Mouse (Mus musculus) kidney, embryonic 14.5 days (tissue): ENCODE results near the gene Sema4d. TPM values are rescaled to one million over a fixed set of nuclear protein-coding genes. Genes with fewer than 3 reads are reported as not detected.

ENCODE experiments used
- ATAC-seq: fragments of 200-750 bp; cut with Nextera tagmentation; 2 replicates; pipeline ENCODE4 v1.8.0; 2017; ENCODE audit warnings: moderate number of reproducible peaks, mild to moderate bottlenecking, moderate TSS enrichment, moderate library complexity; ENCODE audit not compliant: low FRiP score, low TSS enrichment
- H3K27ac ChIP-seq: fragments of 300-500 bp; sonication (generic); 2 replicates; pipeline ENCODE4 v1.5.1; 2014; ENCODE audit warnings: low read depth, mild to moderate bottlenecking, low read length, moderate library complexity, mixed read lengths
- H3K27me3 ChIP-seq: fragments of 300-500 bp; sonication (generic); 2 replicates; pipeline ENCODE4 v1.6.1; 2014; ENCODE audit warnings: mild to moderate bottlenecking, low read length; ENCODE audit not compliant: control insufficient read depth, insufficient read depth
- H3K36me3 ChIP-seq: fragments of 300-500 bp; sonication (generic); 2 replicates; pipeline ENCODE4 v1.6.1; 2014; ENCODE audit warnings: low read length, mixed read lengths; ENCODE audit not compliant: control insufficient read depth, insufficient read depth
- H3K4me1 ChIP-seq: fragments of 300-500 bp; sonication (generic); 2 replicates; pipeline ENCODE4 v1.6.1; 2014; ENCODE audit warnings: low read length, mixed read lengths; ENCODE audit not compliant: control insufficient read depth, insufficient read depth
- H3K4me2 ChIP-seq: fragments of 300-500 bp; sonication (generic); replicated peaks from 2 replicates; pipeline ENCODE4 v1.6.1; 2014; ENCODE audit warnings: low read depth, mild to moderate bottlenecking, low read length
- H3K4me3 ChIP-seq: fragments of 300-500 bp; sonication (generic); 2 replicates; pipeline ENCODE4 v1.5.1; 2014; ENCODE audit warnings: mild to moderate bottlenecking, low read length
- H3K9ac ChIP-seq: fragments of 300-500 bp; sonication (generic); 2 replicates; pipeline ENCODE4 v1.6.1; 2014; ENCODE audit warnings: low read depth, mild to moderate bottlenecking, low read length, moderate library complexity
- H3K9me3 ChIP-seq: fragments of 300-500 bp; sonication (generic); 2 replicates; pipeline ENCODE4 v1.6.1; 2016; ENCODE audit warnings: low read length; ENCODE audit not compliant: control insufficient read depth
- WGBS: fragments of 180-500 bp; shearing (Covaris S2); extraction: QIAGEN DNeasy Blood & Tissue Kit; methylation state at CpG from one replicate; pipeline ENCODE4 v1.1.7; 2014; 5-methylcytosine and 5-hydroxymethylcytosine counted together
- polyA plus RNA-seq: library from polyadenylated mRNA; unstranded; fragments of >200 nt; fragmentation: Nextera tagmentation; extraction: Ambion mirVana; gene quantifications from 2 replicates; pipeline ENCODE4 v1.2.1, GENCODE M21; 2014

The Sema4d gene
- polyA plus RNA-seq, 1 experiment from 2014 or later: 20.2 TPM

DNA sequence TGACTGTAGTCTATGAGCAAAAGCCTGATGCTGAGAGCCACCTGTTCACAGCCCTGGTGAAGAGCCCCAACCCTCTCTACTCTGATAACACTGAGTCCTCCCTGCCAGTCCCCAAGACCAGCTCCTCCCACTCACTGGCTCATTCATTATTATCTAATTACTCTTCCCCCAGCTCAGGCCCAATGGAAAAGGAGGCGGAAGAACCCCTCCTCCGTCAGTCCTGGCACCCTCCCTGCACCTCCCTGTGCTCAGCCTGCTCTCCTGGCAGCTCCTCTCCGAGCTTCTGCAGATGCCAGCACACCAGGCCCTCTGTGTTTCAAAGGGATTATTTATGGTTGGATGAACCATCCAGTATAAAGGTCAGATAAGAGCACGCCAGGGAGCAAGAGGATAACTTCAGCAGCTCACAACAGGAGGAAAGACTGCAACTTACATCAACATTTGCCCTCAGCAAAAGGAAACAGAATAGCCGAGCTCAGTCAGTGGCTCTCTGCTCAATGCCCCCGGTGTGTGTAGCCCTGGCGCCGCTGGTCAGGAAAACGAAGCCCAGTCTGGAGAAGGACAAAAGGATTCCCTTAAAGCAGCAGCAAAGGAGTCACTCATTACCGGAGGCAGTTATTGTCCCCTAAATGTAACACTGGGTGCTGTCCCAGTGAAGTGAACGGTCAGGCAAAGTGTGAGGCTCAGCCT lies 16.4 kb downstream of the Sema4d start:
- 0 out of 2 replicates have a peak overlapping the region, but pooled peaks have one; percentile 2 for H3K27ac ChIP-seq
- no peaks in the 10 kb centered on the region for H3K9me3 ChIP-seq
- H3K4me2 ChIP-seq: no peak overlapping the region
- peak; percentile 84 for ATAC-seq
- H3K4me1 ChIP-seq: peaks cover 27% of the 10 kb centered on the region
- H3K4me3 ChIP-seq: no peak overlapping the region
- H3K9ac ChIP-seq: no peak overlapping the region
- no peaks in the 10 kb centered on the region for H3K27me3 ChIP-seq
- H3K36me3 ChIP-seq: no peaks in the 10 kb centered on the region
- 26% methylated on average over 11 of the region's 11 CpGs for WGBS

GRCm38 (mm10) chr13:51776160-51776737 lies 17.3 kb downstream of the Sema4d start:
- ATAC-seq: no peak
- H3K9me3 ChIP-seq: no peaks in the 10 kb centered on the region
- no peak overlapping the region for H3K27ac ChIP-seq
- 88% methylated on average over 6 of the region's 6 CpGs for WGBS
- no peaks in the 10 kb centered on the region for H3K27me3 ChIP-seq
- H3K4me3 ChIP-seq: no peak overlapping the region
- no peak overlapping the region for H3K4me2 ChIP-seq
- no peaks in the 10 kb centered on the region for H3K36me3 ChIP-seq
- H3K9ac ChIP-seq: no peak overlapping the region
- peaks cover 27% of the 10 kb centered on the region for H3K4me1 ChIP-seq

GRCm38 (mm10) chr13:51771802-51772206 lies 21.7 kb downstream of the Sema4d start:
- H3K9ac ChIP-seq: no peak overlapping the region
- H3K9me3 ChIP-seq: no peaks in the 10 kb centered on the region
- WGBS: 77% methylated on average over 10 of the region's 10 CpGs
- ATAC-seq: no peak
- peaks cover 7% of the 10 kb centered on the region for H3K4me1 ChIP-seq
- H3K27ac ChIP-seq: no peak overlapping the region
- H3K36me3 ChIP-seq: no peaks in the 10 kb centered on the region
- no peak overlapping the region for H3K4me2 ChIP-seq
- H3K27me3 ChIP-seq: no peaks in the 10 kb centered on the region
- no peak overlapping the region for H3K4me3 ChIP-seq

DNA sequence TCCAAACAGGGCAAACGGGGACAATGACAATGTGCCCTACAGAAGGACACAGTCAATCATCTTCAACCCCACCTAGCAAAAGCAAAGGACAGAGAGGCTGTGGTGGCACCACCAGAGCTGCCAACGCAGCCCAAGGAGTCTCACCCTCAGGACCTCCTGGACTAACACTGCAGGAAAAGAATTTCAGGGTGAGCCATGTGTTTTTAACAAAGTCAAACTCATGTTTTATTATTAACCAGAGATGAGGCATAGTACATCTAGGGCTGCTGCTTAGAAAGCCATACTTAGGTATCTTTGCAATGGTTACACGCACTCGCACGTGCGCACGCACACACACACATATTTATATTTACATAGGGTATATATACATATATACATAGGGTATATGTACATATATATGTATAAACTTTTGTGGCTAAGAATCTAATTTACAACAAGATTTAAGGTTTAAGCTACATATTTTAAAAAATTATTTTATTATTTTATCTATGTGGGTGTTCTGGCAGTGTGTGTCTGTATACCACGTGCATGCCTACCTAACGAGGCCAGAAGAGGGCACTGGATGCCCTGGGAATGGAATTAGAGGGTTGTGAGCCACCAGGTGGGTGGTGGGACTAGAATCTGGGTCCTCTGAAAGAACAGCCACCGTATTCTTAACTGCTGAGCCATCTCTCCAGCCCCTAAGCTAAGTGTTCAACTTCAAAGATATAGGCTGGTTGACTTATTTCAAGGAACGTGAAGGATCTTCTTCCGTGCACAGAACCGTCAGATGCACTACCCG lies 22.7 kb downstream of the Sema4d start:
- H3K4me2 ChIP-seq: no peak overlapping the region
- no peaks in the 10 kb centered on the region for H3K9me3 ChIP-seq
- no peak for ATAC-seq
- no peak overlapping the region for H3K9ac ChIP-seq
- 92% methylated on average over 14 of the region's 14 CpGs for WGBS
- no peak overlapping the region for H3K4me3 ChIP-seq
- H3K27ac ChIP-seq: no peak overlapping the region
- H3K36me3 ChIP-seq: no peaks in the 10 kb centered on the region
- peaks cover 7% of the 10 kb centered on the region for H3K4me1 ChIP-seq
- no peaks in the 10 kb centered on the region for H3K27me3 ChIP-seq

- H3K4me2 ChIP-seq: no peak overlapping the region
- peak overlapping the region; percentile 59; the same call in 1 of the 2 replicates for H3K27ac ChIP-seq
- no peaks in the 10 kb centered on the region for H3K36me3 ChIP-seq
- H3K4me1 ChIP-seq: peaks cover 7% of the 10 kb centered on the region
- no peaks in the 10 kb centered on the region for H3K9me3 ChIP-seq
- H3K4me3 ChIP-seq: no peak overlapping the region
- H3K9ac ChIP-seq: no peak overlapping the region
- WGBS: 60% methylated on average over 14 of the region's 14 CpGs
- no peaks in the 10 kb centered on the region for H3K27me3 ChIP-seq
- ATAC-seq: peak; percentile 63
Measured at GRCm38 (mm10) chr13:51767991-51768761, 25.4 kb downstream of the Sema4d start.

DNA sequence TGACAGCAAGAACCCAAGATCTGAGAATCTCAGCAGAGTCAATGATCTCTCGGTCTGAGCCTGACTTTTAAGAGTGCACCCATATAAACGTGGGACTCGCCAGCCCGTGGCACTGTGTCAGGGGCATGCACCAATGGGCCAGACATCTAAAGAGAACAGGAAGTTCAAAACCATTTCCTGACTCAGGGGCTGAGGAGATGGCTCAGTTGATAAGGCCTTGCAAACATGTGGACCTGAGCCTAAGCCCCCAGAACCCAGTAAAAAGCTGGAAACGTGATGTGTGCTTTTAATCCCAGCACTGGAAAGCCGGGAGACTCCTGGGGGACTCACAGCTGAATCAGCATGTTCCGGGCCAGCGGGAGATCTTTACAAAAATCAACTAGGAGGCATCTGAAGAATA lies 26.0 kb downstream of the Sema4d start:
- Histone ChIP-seq H3K4me3 (no peak overlapping the region), H3K9me3 (no peaks in the 10 kb centered on the region), H3K27me3 (no peaks in the 10 kb centered on the region), H3K4me2 (no peak overlapping the region), H3K36me3 (no peaks in the 10 kb centered on the region), H3K4me1 (peaks cover 7% of the 10 kb centered on the region), H3K9ac (no peak overlapping the region), H3K27ac (no peak overlapping the region; the same call in 1 of the 2 replicates)
- WGBS: 54% methylated on average over 8 of the region's 8 CpGs
- no peak for ATAC-seq

DNA sequence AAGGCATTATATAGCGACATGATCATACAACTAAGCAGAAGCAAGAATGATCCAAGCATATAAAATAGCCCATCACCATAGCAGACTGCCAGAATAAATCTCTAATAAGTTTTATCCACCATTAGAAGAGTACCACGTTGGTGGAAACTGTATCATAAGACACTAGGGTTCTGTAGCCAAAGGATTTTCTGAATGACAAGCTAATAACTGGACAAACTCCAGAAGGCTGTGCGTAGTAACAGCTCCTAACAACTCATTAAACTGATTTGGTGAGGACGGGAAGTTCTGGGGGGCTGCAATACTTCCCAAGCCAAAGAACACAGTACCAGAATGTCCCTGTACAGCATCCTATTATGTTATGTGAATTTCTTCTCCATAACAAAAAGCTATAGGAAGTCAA lies 26.8 kb downstream of the Sema4d start:
- WGBS: 84% methylated on average over 4 of the region's 4 CpGs

DNA sequence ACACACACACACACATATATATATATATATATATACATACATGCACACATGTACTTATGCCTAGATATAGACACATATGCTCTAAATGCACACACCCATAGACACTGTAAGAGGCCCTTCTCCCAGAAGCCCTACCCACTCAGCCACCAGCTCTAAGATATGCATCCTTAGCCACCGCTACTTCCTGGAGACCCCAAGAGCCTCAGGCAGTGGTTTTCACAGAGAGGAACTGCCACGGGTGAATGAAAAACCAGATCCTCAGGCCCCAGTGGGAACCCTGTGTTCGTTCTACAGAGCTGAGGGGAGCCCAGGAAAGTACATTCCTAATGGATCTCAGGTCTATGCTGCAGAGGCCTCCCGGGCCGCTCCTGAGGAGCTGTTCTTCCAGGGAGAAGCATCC lies 28.2 kb downstream of the Sema4d start:
- ATAC-seq: no peak
- WGBS: 62% methylated on average over 5 of the region's 5 CpGs
- Histone ChIP-seq H3K4me1 (peaks cover 7% of the 10 kb centered on the region), H3K36me3 (no peaks in the 10 kb centered on the region), H3K9ac (no peak overlapping the region), H3K27ac (no peak overlapping the region), H3K4me2 (no peak overlapping the region), H3K9me3 (no peaks in the 10 kb centered on the region), H3K4me3 (no peak overlapping the region), H3K27me3 (no peaks in the 10 kb centered on the region)

More for the DNA sequence above, 26.8 kb downstream of the Sema4d start:
- Histone ChIP-seq H3K9me3 (no peaks in the 10 kb centered on the region), H3K4me1 (peaks cover 7% of the 10 kb centered on the region), H3K27me3 (no peaks in the 10 kb centered on the region), H3K9ac (no peak overlapping the region), H3K4me3 (no peak overlapping the region), H3K36me3 (no peaks in the 10 kb centered on the region), H3K27ac (no peak overlapping the region), H3K4me2 (no peak overlapping the region)
- ATAC-seq: no peak
